Mouse (Mus musculus) megakaryocyte-erythroid progenitor cell, adult 5-6 weeks (primary cell): ENCODE data around the gene Slc6a16. TPM values are rescaled to one million over a fixed set of nuclear protein-coding genes. Genes with fewer than 3 reads are reported as not detected.
A peak's percentile ranks its signal among the peaks of the same experiment; 100 is the strongest.
"Not testable (repeated sequence)": the region's sequence is repeated elsewhere in the genome, so short reads cannot be mapped to it uniquely, and the experiment has no call there.

Source experiments
- ATAC-seq: replicated peaks from 2 replicates; pipeline ENCODE4 v1.8.0; 2016; ENCODE audit warnings: mild to moderate bottlenecking, inconsistent platforms; ENCODE audit not compliant: severe bottlenecking, poor library complexity, low FRiP score, low TSS enrichment
- total RNA-seq, 2 experiments: library from RNA; stranded (forward) in 1 of 2; stranded (reverse) in 1 of 2; fragments of 200-1000, 215-1000 nt in 1 of 2; fragments of >200 nt in 1 of 2; fragmentation: Nextera tagmentation in 1 of 2; gene quantifications; 2 replicates each; pipeline ENCODE4 v1.2.3; 2014 to 2017

The Slc6a16 gene
- total RNA-seq, 2 experiments from 2014 or later = not detected

DNA sequence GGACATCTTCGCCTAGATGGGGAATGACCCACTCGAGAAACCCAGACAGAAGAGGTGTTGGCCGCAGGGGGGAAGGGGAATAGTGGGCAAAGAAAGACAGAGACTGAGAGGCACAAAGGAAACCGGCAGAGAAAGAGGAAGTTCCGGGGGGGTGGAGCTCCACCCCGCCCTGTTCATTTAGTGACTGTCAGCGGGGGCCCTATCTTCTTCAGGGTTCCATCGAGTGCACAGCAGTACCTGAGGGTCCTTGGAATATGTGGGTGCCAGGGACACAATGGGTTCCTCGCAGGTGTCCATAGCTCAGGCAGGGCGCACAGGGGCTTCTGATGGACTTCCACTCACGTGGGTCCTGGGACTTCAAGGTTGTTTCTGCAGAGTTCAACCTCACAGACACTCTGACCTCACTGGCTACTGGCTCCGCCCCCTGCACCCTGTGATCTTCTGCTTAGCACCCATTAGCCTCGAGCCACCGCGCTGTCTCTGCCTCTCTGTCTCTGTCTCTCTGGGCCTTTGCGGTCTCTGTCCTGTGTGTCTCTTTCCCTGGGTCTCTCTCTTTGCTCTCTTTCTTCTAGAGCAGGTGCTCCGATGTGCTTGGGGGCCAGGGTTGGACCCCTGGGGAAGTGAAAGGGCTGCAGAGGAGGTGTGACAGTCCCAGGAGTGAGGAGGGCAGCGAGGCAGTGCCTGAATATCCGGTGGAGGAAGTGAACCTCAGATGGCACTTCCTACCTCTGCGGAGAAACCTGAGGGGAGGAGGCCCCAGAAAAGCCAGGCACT, 2.0 kb upstream of the Slc6a16 start, which contains the start of gene Cd37:
TSS of gene Cd37 (minus strand) at position 393 of the 774 bp plus-strand sequence.
- peak; percentile 90 for ATAC-seq

- no peak for ATAC-seq
Observed at GRCm38 (mm10) chr7:45240109-45240508, 776 bp upstream of the Slc6a16 start.

- ATAC-seq = no peak
Observed at GRCm38 (mm10) chr7:45241389-45241749, 484 bp downstream of the Slc6a16 start.

DNA sequence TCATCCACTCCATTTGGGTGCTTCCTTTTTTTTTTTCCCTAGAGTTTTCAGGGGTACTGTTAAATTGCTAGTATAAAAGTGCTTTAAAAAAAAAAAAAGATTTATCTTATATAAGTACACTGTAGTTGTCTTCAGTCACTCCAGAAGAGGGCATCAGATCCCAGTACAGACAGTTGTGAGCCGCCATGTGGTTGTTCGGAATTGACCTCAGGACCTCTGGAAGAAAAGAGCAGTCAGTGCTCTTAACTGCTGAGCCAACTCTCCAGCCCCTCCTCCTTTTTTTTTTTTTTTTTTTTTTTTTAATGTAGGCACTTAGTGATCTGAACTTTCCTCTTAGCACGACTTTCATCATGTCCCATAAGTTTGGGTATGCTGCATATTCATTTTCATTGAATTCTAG, 6.8 kb downstream of the Slc6a16 start:
- ATAC-seq = no peak

GRCm38 (mm10) chr7:45253806-45254205, 12.9 kb downstream of the Slc6a16 start:
- ATAC-seq = no peak

DNA sequence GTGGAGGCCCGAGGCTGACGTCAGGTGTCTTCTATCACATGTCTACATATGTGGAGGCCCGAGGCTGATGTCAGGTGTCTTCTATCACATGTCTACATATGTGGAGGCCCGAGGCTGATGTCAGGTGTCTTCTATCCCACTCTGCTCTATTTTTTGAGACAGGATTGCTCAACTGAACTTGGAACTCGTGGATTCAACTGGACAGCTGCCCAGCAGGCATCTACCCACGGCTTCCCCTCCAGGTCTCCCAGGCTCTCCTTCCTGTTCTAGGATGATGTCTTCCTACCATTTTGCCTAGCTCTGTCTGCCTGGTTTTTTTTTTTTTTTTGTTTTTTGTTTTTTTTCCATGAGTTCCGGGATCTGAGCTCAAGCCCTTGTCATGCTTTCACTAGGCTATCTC, 14.9 kb downstream of the Slc6a16 start:
- ATAC-seq = not testable (repeated sequence)

DNA sequence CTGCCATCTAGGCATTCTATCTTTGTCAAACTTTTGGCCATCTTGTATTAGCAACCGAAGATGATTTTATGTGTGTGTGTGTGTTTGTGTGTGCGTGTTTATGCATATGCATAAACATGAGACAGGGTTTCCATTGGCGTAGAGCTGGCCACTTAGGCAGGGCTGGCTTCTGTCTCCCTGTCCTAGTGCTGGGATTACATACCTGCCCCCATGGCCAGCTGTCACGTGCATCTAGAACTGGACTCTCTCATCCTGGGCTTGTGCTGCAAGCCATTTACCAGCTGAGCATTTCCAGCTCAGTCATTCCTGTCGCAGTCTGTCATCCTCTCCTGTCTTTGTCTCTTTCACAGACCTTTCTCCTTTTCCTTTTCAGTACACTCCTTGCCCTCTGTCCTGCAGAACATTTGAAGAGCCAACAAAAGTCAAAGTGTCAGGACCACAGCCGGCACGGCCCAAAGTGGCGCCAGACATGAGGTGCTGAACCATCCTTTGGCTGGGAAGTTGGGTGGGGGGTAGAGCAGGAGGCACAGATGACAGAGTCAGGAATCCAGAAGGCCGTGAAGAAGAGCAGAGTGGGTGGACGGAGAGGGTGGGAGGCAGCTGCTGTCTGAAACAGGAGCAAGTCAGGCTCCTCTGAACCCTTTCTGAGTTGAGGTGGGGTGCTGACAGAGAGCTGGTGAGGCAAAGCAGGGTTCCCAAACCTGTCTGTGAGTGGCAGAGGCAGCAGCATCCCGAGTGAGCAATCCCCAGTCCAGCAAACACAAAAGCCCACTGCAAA, 16.4 kb downstream of the Slc6a16 start:
- no peak for ATAC-seq

DNA sequence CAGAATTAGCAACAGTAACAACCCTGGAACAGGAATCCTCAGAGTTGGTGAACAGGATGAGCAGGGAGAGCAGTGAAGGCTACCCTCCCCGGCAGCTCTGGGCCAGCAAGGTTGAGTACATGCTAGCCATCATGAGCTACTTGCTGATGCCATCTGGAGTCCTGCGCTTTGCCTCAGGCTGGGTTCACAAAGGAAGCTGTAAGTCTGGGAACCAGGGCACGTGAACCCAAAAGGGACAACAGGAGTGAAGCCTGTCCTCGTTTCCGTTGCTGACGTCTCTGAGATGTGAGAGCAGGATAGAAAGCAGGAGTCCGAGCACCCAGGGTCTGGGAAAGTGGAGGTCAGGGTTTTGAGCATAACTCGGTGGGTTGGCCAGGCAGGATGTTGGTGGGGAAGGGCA, 18.4 kb downstream of the Slc6a16 start:
- no peak for ATAC-seq

DNA sequence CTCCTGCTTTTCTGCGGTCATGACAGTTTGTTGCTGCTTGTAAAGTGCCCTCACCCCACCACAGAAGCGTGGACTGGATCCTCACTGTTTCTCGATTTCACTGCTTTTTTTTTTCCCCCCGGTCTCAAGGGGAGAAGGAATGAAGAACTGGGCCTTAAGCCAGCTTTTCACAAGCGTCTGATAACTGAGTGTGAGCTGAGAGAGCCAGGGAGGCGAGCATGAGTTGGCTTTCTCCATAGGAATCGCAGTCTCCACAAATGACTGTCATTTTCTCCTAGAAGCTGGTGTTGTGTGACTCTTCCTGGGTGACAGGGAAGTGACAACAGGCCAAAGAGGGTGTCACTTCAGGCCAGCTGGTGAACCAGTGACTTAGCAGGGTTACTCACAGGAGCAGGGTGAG, 21.4 kb downstream of the Slc6a16 start:
- ATAC-seq = no peak

- ATAC-seq = no peak
Observed at GRCm38 (mm10) chr7:45263006-45263607, 22.2 kb downstream of the Slc6a16 start.

GRCm38 (mm10) chr7:45264348-45264747, 23.5 kb downstream of the Slc6a16 start:
- ATAC-seq = no peak

DNA sequence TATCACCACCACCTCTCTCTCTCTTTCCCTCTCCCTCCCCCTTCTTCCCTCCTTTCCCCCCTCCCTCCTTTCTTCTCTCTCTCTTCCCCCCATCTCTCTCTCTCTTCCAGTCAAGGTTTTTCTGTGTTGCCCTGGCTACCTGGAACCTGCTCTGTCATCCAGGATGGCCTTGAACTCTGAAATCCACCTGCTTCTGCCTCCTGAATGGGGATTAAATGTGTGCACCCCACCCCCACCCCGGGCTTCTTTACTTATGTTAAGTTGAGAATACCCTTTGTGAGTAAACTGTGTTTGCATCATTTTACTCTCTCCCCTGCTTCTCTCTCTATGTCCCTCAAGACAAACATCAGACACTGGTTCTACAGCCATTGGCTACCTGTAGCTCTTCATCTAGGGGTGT, 24.6 kb downstream of the Slc6a16 start:
- no peak for ATAC-seq

DNA sequence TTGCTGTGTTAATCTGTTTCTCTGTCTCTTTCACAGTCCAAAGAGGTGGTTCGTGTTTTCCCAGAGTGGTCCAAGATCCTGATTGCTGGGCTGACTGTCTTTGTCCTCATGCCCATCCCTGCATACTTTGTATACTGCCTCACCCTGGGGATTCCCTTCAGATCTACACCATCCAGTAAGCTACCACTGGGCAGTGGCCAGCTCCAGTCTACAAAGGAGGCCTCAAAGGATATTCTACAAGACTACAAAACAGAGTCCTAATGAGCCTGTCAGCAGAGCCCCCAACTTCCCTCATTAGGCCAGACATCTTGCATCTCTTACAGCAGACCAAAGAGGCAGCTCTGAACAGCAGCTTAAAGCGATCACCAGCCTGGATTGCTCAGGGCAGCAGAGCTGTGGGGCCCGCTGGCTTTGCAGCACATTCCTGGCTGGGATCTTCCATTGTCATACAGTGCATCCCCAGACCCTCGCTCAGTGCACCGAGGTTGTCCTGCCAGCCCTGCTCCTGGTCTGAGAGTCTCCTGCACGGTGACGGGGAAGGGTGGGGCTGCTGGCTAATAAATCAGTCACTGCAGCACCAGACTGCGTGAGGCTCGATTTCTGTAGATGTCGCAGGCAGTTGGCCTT, 32.0 kb downstream of the Slc6a16 start:
- ATAC-seq = no peak

DNA sequence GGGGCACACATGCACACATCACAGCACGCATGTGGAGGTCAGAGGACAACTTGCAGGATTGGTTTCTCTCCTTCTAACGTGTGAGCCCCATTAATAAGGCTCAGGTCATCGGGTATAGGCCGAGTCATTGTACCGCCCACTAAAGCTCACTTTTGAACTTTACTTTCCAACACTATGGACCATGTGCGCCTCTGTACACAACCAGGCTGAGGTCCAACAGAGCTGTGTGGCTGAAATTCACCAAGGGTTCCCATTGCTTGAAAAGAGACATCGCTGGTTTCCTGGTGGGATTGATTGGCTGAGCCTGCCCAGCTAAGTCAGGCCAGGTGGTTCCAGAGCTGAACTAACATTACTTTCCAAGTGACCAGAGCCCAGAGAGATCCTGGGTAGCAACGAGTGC, 32.8 kb downstream of the Slc6a16 start:
- ATAC-seq = no peak

DNA sequence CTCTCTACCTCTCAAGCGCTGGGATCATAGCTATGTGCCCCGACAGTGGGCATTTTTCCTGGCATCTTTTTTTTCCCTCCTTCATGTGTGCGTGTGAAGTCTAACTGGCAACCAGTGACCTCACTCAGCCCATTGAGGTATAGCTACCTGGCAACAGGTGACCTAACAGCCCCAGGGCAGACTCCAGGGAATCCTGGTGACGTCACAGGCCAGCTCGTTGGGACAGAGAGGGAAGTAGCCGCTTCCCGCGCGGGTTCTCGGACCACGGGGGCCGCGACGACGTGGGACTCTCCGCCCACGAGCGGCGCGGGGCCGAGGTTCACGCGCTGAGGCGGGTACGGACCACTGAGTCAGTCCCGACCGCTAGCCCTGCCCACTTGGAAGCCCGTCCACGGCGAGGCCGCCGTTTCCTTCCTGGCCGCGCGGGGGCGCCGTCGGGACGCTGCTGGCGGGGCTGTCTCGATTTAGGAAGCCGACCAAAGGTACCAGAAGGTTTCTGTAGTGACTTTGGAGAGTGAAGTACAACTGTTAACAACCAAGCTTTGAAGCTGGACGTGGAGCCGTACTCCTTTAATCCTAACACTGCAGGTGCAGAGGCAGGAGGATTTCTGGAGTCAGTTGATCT, 36.4 kb downstream of the Slc6a16 start, which contains the start of gene Slc6a21:
TSS of gene Slc6a21 (plus strand) at position 378 of the 625 bp plus-strand sequence.
- ATAC-seq = peak; percentile 79

DNA sequence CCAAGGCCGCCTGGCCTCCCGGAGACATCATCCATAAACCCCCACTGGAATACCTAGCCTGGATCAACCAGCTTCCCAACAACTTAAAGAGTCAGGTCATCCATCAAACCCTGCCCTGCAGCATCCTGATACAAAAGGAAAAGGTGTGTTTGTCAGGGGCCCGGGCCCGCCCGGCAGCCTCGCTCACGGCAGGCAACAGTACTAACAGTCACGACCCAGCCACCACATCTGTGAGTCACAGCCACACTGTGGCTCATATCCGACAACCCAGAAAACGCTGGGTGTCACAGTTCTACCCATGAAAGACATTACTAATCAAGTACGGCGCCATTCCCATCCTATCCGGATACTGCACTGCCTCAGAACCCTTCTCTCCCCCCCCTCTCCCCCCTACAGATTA, 45.6 kb downstream of the Slc6a16 start:
- no peak for ATAC-seq

DNA sequence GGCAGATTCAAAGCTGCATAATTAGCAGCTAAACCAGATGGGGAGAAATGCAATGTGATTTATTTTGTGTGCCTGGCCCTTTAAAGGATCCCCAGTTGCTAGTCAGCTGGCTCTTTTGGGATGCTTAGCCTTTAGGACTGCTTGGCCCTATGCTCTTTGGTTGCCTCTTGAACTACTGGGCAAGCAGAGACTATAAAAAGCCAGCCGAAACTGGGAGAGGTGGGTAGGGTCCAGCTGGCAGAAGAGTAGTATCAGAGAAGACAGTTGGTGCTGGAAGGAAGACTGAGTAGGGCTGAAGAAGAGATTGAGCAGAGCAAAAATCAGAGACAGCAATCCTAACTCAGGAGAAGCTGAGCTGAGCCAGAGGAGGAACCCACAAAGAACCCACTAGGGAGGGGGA, 55.7 kb downstream of the Slc6a16 start:
- ATAC-seq = no peak

GRCm38 (mm10) chr7:45297563-45297962, 56.7 kb downstream of the Slc6a16 start:
- ATAC-seq = no peak

DNA sequence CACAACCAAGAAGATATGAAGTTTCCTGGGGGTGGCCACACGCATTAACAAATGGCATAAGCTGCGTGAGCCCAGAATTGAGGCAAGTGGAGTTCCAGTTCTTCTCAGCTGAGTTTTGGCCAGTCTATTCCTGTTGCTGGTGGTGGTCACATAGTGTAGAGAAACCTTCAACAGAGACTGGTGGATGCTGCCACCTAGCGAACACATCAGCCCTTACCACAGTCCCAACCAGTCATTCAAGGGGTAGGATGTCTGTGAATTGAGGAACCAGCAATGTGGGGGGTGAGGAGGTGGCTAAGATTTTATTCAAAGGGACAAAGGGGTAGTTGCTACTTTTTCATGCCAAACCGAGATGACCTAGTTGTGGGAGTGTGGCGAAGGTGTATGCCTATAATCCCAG, 58.9 kb downstream of the Slc6a16 start:
- peak; percentile 71 for ATAC-seq
